Mouse (Mus musculus) hindbrain, postnatal 0 days (tissue): ENCODE measurements around the gene Tspan15. TPM values are rescaled to one million over a fixed set of nuclear protein-coding genes. Genes with fewer than 3 reads are reported as not detected.

Experiments
- ATAC-seq: fragments of 200-750 bp; cut with Nextera tagmentation; 2 replicates; pipeline ENCODE4 v1.8.0; 2017; ENCODE audit warnings: mild to moderate bottlenecking, moderate TSS enrichment, moderate library complexity
- DNase-seq: peaks from one replicate; pipeline ENCODE4 v3.0.0-alpha.2; 2015; ENCODE audit warnings: low spot score
- H3K27ac ChIP-seq: fragments of 300-500 bp; sonication (generic); 2 replicates; pipeline ENCODE4 v1.5.1; 2014; ENCODE audit warnings: mild to moderate bottlenecking
- H3K27me3 ChIP-seq: fragments of 300-500 bp; sonication (generic); 2 replicates; pipeline ENCODE4 v1.6.1; 2014; ENCODE audit warnings: low read length, mixed read lengths; ENCODE audit not compliant: insufficient read depth
- H3K36me3 ChIP-seq: fragments of 300-500 bp; sonication (generic); 2 replicates; pipeline ENCODE4 v1.6.1; 2014; ENCODE audit warnings: low read length, mixed read lengths; ENCODE audit not compliant: insufficient read depth
- H3K4me1 ChIP-seq: fragments of 300-500 bp; sonication (generic); 2 replicates; pipeline ENCODE4 v1.6.1; 2014; ENCODE audit warnings: antibody characterized with exemption, low read length, mixed read lengths; ENCODE audit not compliant: insufficient read depth
- H3K4me2 ChIP-seq: fragments of 300-500 bp; sonication (generic); 2 replicates; pipeline ENCODE4 v1.6.1; 2014; ENCODE audit warnings: low read depth, mild to moderate bottlenecking, low read length, moderate library complexity, mixed read lengths
- H3K4me3 ChIP-seq: fragments of 300-500 bp; sonication (generic); 2 replicates; pipeline ENCODE4 v1.5.1; 2014; ENCODE audit warnings: low read length
- H3K9ac ChIP-seq: fragments of 300-500 bp; sonication (generic); replicated peaks from 2 replicates; pipeline ENCODE4 v1.6.1; 2014; ENCODE audit warnings: mild to moderate bottlenecking, low read length, moderate library complexity, mixed read lengths
- H3K9me3 ChIP-seq: fragments of 300-500 bp; sonication (generic); 2 replicates; pipeline ENCODE4 v1.6.1; 2016; ENCODE audit warnings: low read length, mixed read lengths
- CTCF ChIP-seq: IDR thresholded peaks from 2 replicates; pipeline ENCODE4 v1.5.1; 2016; ENCODE audit warnings: antibody characterized with exemption, control low read depth, low read depth
- WGBS: fragments of 180-500 bp; shearing (Covaris S2); extraction: QIAGEN DNeasy Blood & Tissue Kit; methylation state at CpG from one replicate; pipeline ENCODE4 v1.1.7; 2014; 5-methylcytosine and 5-hydroxymethylcytosine counted together
- polyA plus RNA-seq: library from polyadenylated mRNA; unstranded; fragments of >200 nt; fragmentation: Nextera tagmentation; extraction: Ambion mirVana; gene quantifications from 2 replicates; pipeline ENCODE4 v1.2.1, GENCODE M21; 2015
- total RNA-seq: library from RNA; depleted of rRNA; stranded (reverse); fragments of >200 nt; gene quantifications from 2 replicates; pipeline ENCODE4 v1.2.3, GENCODE M21; 2014

Gene Tspan15
- total and polyA plus RNA-seq, 2 experiments from 2014 or later, result 20.4 to 30.8 TPM

GRCm38 (mm10) chr10:62194946-62195345 lies 36.1 kb downstream of the Tspan15 start:
- no peaks in the 10 kb centered on the region for H3K36me3 ChIP-seq
- no peak overlapping the region for H3K9ac ChIP-seq
- H3K4me2 ChIP-seq, result no peak overlapping the region
- H3K9me3 ChIP-seq, result no peaks in the 10 kb centered on the region
- DNase-seq (no peak), ATAC-seq (no peak)
- WGBS, result 65% methylated on average over 6 of the region's 6 CpGs
- H3K4me1 ChIP-seq, result peaks cover 8% of the 10 kb centered on the region; the same call in 1 of the 2 replicates
- no peak overlapping the region for H3K4me3 ChIP-seq
- TF ChIP-seq CTCF, result no peak
- no peaks in the 10 kb centered on the region for H3K27me3 ChIP-seq
- H3K27ac ChIP-seq, result peak overlapping the region; percentile 60

GRCm38 (mm10) chr10:62194461-62194860 lies 36.6 kb downstream of the Tspan15 start:
- peak; percentile 94 for ATAC-seq
- H3K9me3 ChIP-seq, result no peaks in the 10 kb centered on the region
- H3K27me3 ChIP-seq, result no peaks in the 10 kb centered on the region
- H3K4me1 ChIP-seq, result peaks cover 8% of the 10 kb centered on the region; the same call in 1 of the 2 replicates
- no peaks in the 10 kb centered on the region for H3K36me3 ChIP-seq
- 47% methylated on average over 5 of the region's 5 CpGs for WGBS
- no peak overlapping the region for H3K4me3 ChIP-seq
- H3K27ac ChIP-seq, result peak overlapping the region; percentile 69
- no peak overlapping the region for H3K9ac ChIP-seq
- no peak for TF ChIP-seq CTCF
- peak; percentile 79 for DNase-seq
- no peak overlapping the region for H3K4me2 ChIP-seq

GRCm38 (mm10) chr10:62194043-62194442 lies 37.0 kb downstream of the Tspan15 start:
- ATAC-seq, result peak; percentile 68
- H3K4me2 ChIP-seq, result no peak overlapping the region
- peak; percentile 52 for DNase-seq
- no peak overlapping the region for H3K9ac ChIP-seq
- H3K9me3 ChIP-seq, result no peaks in the 10 kb centered on the region
- TF ChIP-seq CTCF, result no peak
- WGBS, result 58% methylated on average over 6 of the region's 6 CpGs
- no peaks in the 10 kb centered on the region for H3K36me3 ChIP-seq
- H3K27ac ChIP-seq, result peak overlapping the region; percentile 69
- H3K27me3 ChIP-seq, result no peaks in the 10 kb centered on the region
- H3K4me1 ChIP-seq, result peaks cover 8% of the 10 kb centered on the region; the same call in 1 of the 2 replicates
- no peak overlapping the region for H3K4me3 ChIP-seq

- H3K9ac ChIP-seq, result no peak overlapping the region
- peak; percentile 57 for DNase-seq
- H3K4me1 ChIP-seq, result peaks cover 8% of the 10 kb centered on the region; the same call in 1 of the 2 replicates
- WGBS, result 33% methylated on average over 9 of the region's 9 CpGs
- no peaks in the 10 kb centered on the region for H3K27me3 ChIP-seq
- TF ChIP-seq CTCF, result no peak
- no peak for ATAC-seq
- H3K4me2 ChIP-seq, result no peak overlapping the region
- no peak overlapping the region for H3K4me3 ChIP-seq
- no peaks in the 10 kb centered on the region for H3K9me3 ChIP-seq
- H3K36me3 ChIP-seq, result no peaks in the 10 kb centered on the region
- H3K27ac ChIP-seq, result no peak overlapping the region
Observed at GRCm38 (mm10) chr10:62192701-62193157, 38.3 kb downstream of the Tspan15 start.

GRCm38 (mm10) chr10:62190821-62191220 lies 40.2 kb downstream of the Tspan15 start:
- no peak for TF ChIP-seq CTCF
- no peak overlapping the region for H3K4me2 ChIP-seq
- H3K9ac ChIP-seq, result no peak overlapping the region
- ATAC-seq (no peak), DNase-seq (no peak)
- H3K36me3 ChIP-seq, result no peaks in the 10 kb centered on the region
- H3K27ac ChIP-seq, result no peak overlapping the region
- WGBS, result 81% methylated on average over 7 of the region's 7 CpGs
- H3K4me3 ChIP-seq, result no peak overlapping the region
- no peaks in the 10 kb centered on the region for H3K9me3 ChIP-seq
- H3K4me1 ChIP-seq, result peaks cover 8% of the 10 kb centered on the region; the same call in 1 of the 2 replicates
- H3K27me3 ChIP-seq, result no peaks in the 10 kb centered on the region

GRCm38 (mm10) chr10:62189910-62190309 lies 41.1 kb downstream of the Tspan15 start:
- no peak overlapping the region for H3K27ac ChIP-seq
- ATAC-seq, result no peak
- H3K9ac ChIP-seq, result no peak overlapping the region
- H3K4me3 ChIP-seq, result no peak overlapping the region
- no peak for TF ChIP-seq CTCF
- H3K9me3 ChIP-seq, result no peaks in the 10 kb centered on the region
- H3K27me3 ChIP-seq, result no peaks in the 10 kb centered on the region
- no peak overlapping the region for H3K4me2 ChIP-seq
- 86% methylated on average over 4 of the region's 4 CpGs for WGBS
- DNase-seq, result no peak
- peaks cover 2% of the 10 kb centered on the region; the same call in 1 of the 2 replicates for H3K4me1 ChIP-seq
- no peaks in the 10 kb centered on the region for H3K36me3 ChIP-seq

GRCm38 (mm10) chr10:62189303-62189702 lies 41.7 kb downstream of the Tspan15 start:
- no peaks in the 10 kb centered on the region for H3K4me1 ChIP-seq
- H3K9ac ChIP-seq, result no peak overlapping the region
- 73% methylated on average over 3 of the region's 3 CpGs for WGBS
- H3K4me2 ChIP-seq, result no peak overlapping the region
- ATAC-seq (no peak), DNase-seq (no peak)
- TF ChIP-seq CTCF, result no peak
- H3K27ac ChIP-seq, result no peak overlapping the region
- H3K4me3 ChIP-seq, result no peak overlapping the region
- H3K27me3 ChIP-seq, result no peaks in the 10 kb centered on the region
- H3K36me3 ChIP-seq, result no peaks in the 10 kb centered on the region
- H3K9me3 ChIP-seq, result no peaks in the 10 kb centered on the region
